Mouse (Mus musculus) heart, embryonic 14.5 days (tissue): ENCODE results near the gene Coa3. TPM values are rescaled to one million over a fixed set of nuclear protein-coding genes. Genes with fewer than 3 reads are reported as not detected.

ENCODE experiments used
- ATAC-seq: fragments of 200-750 bp; cut with Nextera tagmentation; 2 replicates; pipeline ENCODE4 v1.8.0; 2017; ENCODE audit warnings: low read depth, moderate TSS enrichment; ENCODE audit not compliant: insufficient number of reproducible peaks, insufficient read depth, low FRiP score
- H3K27ac ChIP-seq, 2 experiments: fragments of 200-500 bp in 1 of 2; fragments of 300-500 bp in 1 of 2; sonication (generic) in 1 of 2; replicated peaks in 1 of 2; 2 replicates each; pipeline ENCODE4 v1.5.1; 2012 to 2014; ENCODE audit warnings: low read depth in 2 of 2, low read length in 2 of 2, control low read depth in 1 of 2, mild to moderate bottlenecking in 1 of 2, mixed read lengths in 1 of 2; ENCODE audit not compliant: control insufficient read depth in 1 of 2, insufficient read depth in 1 of 2
- H3K27me3 ChIP-seq: fragments of 300-500 bp; sonication (generic); 2 replicates; pipeline ENCODE4 v1.6.1; 2014; ENCODE audit warnings: mild to moderate bottlenecking, low read length, control low read depth; ENCODE audit not compliant: control insufficient read depth, insufficient read depth
- H3K36me3 ChIP-seq: fragments of 300-500 bp; sonication (generic); 2 replicates; pipeline ENCODE4 v1.6.1; 2014; ENCODE audit warnings: mild to moderate bottlenecking, control low read depth, low read length, mixed read lengths; ENCODE audit not compliant: control insufficient read depth, insufficient read depth
- H3K4me1 ChIP-seq, 2 experiments: fragments of 200-500 bp in 1 of 2; fragments of 300-500 bp in 1 of 2; sonication (generic) in 1 of 2; 2 replicates each; pipeline ENCODE4 v1.6.1; 2012 to 2014; ENCODE audit warnings: low read length in 2 of 2, control low read depth in 1 of 2, mixed read lengths in 1 of 2; ENCODE audit not compliant: control insufficient read depth in 2 of 2, insufficient read depth in 2 of 2
- H3K4me2 ChIP-seq: fragments of 300-500 bp; sonication (generic); 2 replicates; pipeline ENCODE4 v1.6.1; 2014; ENCODE audit warnings: mild to moderate bottlenecking, low read length
- H3K4me3 ChIP-seq, 2 experiments: fragments of 200-500 bp in 1 of 2; fragments of 300-500 bp in 1 of 2; sonication (generic) in 1 of 2; 2 replicates each; pipeline ENCODE4 v1.5.1; 2012 to 2014; ENCODE audit warnings: low read length in 2 of 2, mild to moderate bottlenecking in 2 of 2, control low read depth in 1 of 2, low read depth in 1 of 2, moderate library complexity in 1 of 2; ENCODE audit not compliant: control insufficient read depth in 1 of 2, insufficient read depth in 1 of 2
- H3K9ac ChIP-seq: fragments of 300-500 bp; sonication (generic); 2 replicates; pipeline ENCODE4 v1.6.1; 2014; ENCODE audit warnings: mild to moderate bottlenecking, low read length
- H3K9me3 ChIP-seq: fragments of 300-500 bp; sonication (generic); 2 replicates; pipeline ENCODE4 v1.6.1; 2016; ENCODE audit warnings: low read length, control low read depth; ENCODE audit not compliant: control insufficient read depth
- WGBS: fragments of 180-500 bp; shearing (Covaris S2); extraction: QIAGEN DNeasy Blood & Tissue Kit; methylation state at CpG from one replicate; pipeline ENCODE4 v1.1.7; 2014; 5-methylcytosine and 5-hydroxymethylcytosine counted together
- polyA plus RNA-seq: library from polyadenylated mRNA; unstranded; fragments of >200 nt; fragmentation: Nextera tagmentation; extraction: Ambion mirVana; gene quantifications from 2 replicates; pipeline ENCODE4 v1.2.1, GENCODE M21; 2014

Coa3 gene
- polyA plus RNA-seq, 1 experiment from 2014 or later, result 203 TPM

DNA sequence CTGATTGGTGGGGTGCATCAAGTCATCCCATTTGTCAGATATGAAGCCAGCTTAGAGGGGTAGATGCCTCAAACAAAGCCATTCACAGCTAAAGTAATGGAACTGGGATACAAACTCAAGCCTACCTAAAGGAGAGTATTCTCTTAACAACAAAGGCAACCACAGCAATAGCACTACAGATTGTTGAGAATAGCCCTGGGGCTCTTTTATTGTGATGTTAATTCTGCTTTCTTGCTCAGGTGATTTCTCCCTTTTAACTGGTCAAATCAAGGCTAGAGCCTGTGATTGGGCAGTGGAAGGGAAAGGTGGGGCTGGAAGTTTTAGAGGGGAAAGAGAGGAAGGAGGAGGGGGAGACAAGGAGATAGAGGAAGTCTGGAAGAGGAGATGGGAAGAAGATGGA is 44.8 kb downstream of the Coa3 start:
- H3K36me3 ChIP-seq, result no peaks in the 10 kb centered on the region
- no peaks in the 10 kb centered on the region for H3K9me3 ChIP-seq
- peaks cover 12 to 20% of the 10 kb centered on the region in 2 experiments for H3K4me1 ChIP-seq
- no peaks in the 10 kb centered on the region for H3K27me3 ChIP-seq
- H3K4me3 ChIP-seq, result no peak overlapping the region
- no peak overlapping the region for H3K27ac ChIP-seq
- no peak overlapping the region for H3K9ac ChIP-seq
- no peak overlapping the region for H3K4me2 ChIP-seq
- ATAC-seq, result no peak

DNA sequence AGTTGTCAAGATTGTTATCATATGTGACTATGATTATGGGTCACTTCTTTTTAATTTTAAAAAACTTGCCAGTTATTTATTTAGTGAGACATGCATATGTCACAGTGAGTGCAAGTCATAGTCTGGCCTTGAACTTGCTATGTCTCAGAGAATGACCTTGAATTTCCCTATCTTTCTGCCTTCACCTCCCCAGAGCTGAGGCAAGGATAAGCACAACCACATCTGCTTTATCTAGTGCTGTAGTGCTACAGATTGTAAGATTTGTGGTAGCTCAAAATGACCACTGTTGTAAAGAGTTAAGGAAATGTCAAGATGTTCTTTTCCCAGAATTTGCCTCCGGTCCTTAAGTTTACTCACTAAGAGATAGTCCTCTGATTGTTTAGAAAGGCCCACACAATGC is 45.7 kb downstream of the Coa3 start:
- Histone ChIP-seq H3K27me3 (no peaks in the 10 kb centered on the region), H3K4me2 (no peak overlapping the region), H3K36me3 (no peaks in the 10 kb centered on the region), H3K9ac (no peak overlapping the region), H3K4me3 (no peak overlapping the region), H3K9me3 (no peaks in the 10 kb centered on the region), H3K4me1 (peaks cover 12 to 20% of the 10 kb centered on the region in 2 experiments), H3K27ac (no peak overlapping the region)
- 73% methylated on average over 1 of the region's 1 CpGs for WGBS
- ATAC-seq, result no peak

GRCm38 (mm10) chr11:101232010-101232839 is 46.7 kb downstream of the Coa3 start:
- Histone ChIP-seq H3K4me2 (peak overlapping the region; percentile 56), H3K4me1 (peaks cover 12 to 20% of the 10 kb centered on the region in 2 experiments), H3K4me3 (no peak overlapping the region; a peak in 1 of 4 replicates), H3K27me3 (no peaks in the 10 kb centered on the region), H3K27ac (peak overlapping the region; percentile 89 to 94), H3K36me3 (no peaks in the 10 kb centered on the region), H3K9ac (peak overlapping the region; percentile 56), H3K9me3 (no peaks in the 10 kb centered on the region)
- ATAC-seq, result peak; percentile 91
- 44% methylated on average over 6 of the region's 6 CpGs for WGBS

DNA sequence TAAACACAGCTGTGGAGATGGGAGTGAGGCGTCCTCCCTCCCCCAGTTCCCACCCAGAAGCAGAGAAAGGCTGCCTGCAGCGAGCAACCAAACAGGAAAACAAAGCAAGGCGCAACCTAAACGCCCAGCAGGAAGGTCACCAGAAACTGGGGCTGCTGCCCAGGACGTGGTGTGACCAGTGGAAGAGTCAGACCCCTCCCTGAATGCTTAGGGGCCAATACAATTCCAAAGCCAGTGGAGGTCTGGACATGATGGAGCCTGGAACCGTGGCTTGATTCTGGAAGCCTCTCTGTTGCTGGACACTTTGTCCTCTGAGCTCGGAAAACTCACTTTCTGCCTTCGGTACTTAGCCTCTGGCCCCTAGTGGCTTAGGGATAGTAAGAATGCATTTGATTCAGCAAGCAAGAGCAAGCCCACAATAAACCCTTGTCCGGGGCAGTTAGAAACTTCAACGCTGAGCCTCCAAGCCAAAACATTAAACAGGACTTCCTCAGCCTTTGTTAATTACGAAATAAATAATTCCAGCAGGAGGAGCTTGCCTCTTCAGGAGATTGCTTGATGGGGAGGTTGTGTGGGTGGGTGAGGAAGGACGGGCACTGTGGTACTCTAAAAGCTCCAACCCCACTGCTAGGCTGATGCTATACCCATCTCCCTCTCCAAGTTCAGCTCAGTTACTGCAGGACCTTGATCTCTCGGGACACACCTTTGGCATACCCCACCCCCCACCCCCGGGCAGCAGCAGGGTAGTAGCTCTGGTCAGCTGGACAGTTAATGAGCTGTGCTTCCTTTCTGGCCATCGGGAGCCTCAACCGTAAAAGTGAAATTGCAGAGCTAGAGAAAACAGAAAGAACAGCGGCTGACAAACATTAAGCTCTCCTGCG is 47.7 kb downstream of the Coa3 start:
- Histone ChIP-seq H3K36me3 (no peaks in the 10 kb centered on the region), H3K4me3 (peak overlapping the region in 1 of 2 experiments; percentile 17; a peak in 1 of 4 replicates), H3K9ac (peak overlapping the region; percentile 56), H3K9me3 (no peaks in the 10 kb centered on the region), H3K27me3 (no peaks in the 10 kb centered on the region), H3K4me2 (peak overlapping the region; percentile 56), H3K27ac (peak overlapping the region; percentile 89 to 94), H3K4me1 (peaks cover 12 to 20% of the 10 kb centered on the region in 2 experiments)
- 0 out of 2 replicates have a peak, but pooled peaks have one; percentile 24 for ATAC-seq
- 10% methylated on average over 18 of the region's 18 CpGs for WGBS

DNA sequence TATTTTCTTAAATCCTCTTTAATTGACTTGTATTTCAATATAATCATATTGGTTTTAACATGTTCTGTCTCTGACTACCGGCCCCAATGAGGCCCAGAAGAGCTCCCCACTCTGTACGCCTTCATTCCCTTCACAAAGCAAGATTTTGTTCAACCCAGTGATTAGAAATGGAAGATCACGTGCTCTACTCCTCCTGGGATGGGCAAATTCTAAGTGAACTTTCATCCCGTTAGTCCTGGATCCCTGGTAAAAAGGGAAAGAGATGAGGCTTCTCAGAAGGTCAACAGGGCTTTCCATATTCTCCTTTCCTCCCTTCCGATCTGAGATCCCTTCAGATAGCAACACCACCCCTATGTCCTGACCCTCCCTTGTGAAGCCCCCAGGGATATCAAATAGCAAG is 48.4 kb downstream of the Coa3 start:
- ATAC-seq, result no peak
- peaks cover 12 to 20% of the 10 kb centered on the region in 2 experiments for H3K4me1 ChIP-seq
- peak overlapping the region; percentile 56 for H3K4me2 ChIP-seq
- no peaks in the 10 kb centered on the region for H3K36me3 ChIP-seq
- no peaks in the 10 kb centered on the region for H3K27me3 ChIP-seq
- WGBS, result 31% methylated on average over 5 of the region's 5 CpGs
- no peak overlapping the region for H3K4me3 ChIP-seq
- no peaks in the 10 kb centered on the region for H3K9me3 ChIP-seq
- peak overlapping the region; percentile 89 to 94 for H3K27ac ChIP-seq
- peak overlapping the region; percentile 56 for H3K9ac ChIP-seq

- Histone ChIP-seq H3K27me3 (no peaks in the 10 kb centered on the region), H3K4me2 (no peak overlapping the region), H3K36me3 (no peaks in the 10 kb centered on the region), H3K9me3 (no peaks in the 10 kb centered on the region), H3K9ac (no peak overlapping the region), H3K27ac (peak overlapping the region; percentile 89 to 94), H3K4me3 (no peak overlapping the region), H3K4me1 (peaks cover 12 to 24% of the 10 kb centered on the region in 2 experiments)
- 41% methylated on average over 2 of the region's 2 CpGs for WGBS
- ATAC-seq, result no peak
Observed at GRCm38 (mm10) chr11:101230061-101230511, 48.8 kb downstream of the Coa3 start.

- no peak for ATAC-seq
Observed at GRCm38 (mm10) chr11:101229361-101229900, 49.5 kb downstream of the Coa3 start.

More at GRCm38 (mm10) chr11:101229361-101229900, 49.5 kb downstream of the Coa3 start:
- WGBS, result 23% methylated on average over 8 of the region's 8 CpGs
- Histone ChIP-seq H3K9ac (no peak overlapping the region; the same call in 1 of the 2 replicates), H3K27me3 (no peaks in the 10 kb centered on the region), H3K4me1 (peaks cover 12 to 26% of the 10 kb centered on the region in 2 experiments), H3K27ac (peak overlapping the region; percentile 89 to 94; a peak in 3 of 4 replicates), H3K4me3 (no peak overlapping the region), H3K9me3 (no peaks in the 10 kb centered on the region), H3K36me3 (no peaks in the 10 kb centered on the region), H3K4me2 (no peak overlapping the region)
